Mouse (Mus musculus): ENCODE measurements around the gene Adat1. TPM values are rescaled to one million over a fixed set of nuclear protein-coding genes. Genes with fewer than 3 reads are reported as not detected.

Adat1 gene
- polyA plus RNA-seq, 1 experiment from 2014 or later: 8.0 TPM

- Histone ChIP-seq H3K36me3 (ENCODE audit: control insufficient read depth, insufficient read depth, low read length) (peaks cover 30% of the 10 kb centered on the region), H3K27me3 (ENCODE audit: control insufficient read depth, insufficient read depth, low read depth, low read length) (no peaks in the 10 kb centered on the region), H3K9me3 (replicated peaks; ENCODE audit: control insufficient read depth, low read length, poor library complexity, severe bottlenecking) (no peaks in the 10 kb centered on the region), H3K27ac (ENCODE audit: low read length) (no peak overlapping the region), H3K9ac (ENCODE audit: low read depth, low read length) (no peak overlapping the region), H3K4me3 (ENCODE audit: low read depth, low read length) (no peak overlapping the region), H3K4me1 (ENCODE audit: control insufficient read depth, insufficient read depth, low read length) (no peaks in the 10 kb centered on the region), H3K4me2 (ENCODE audit: low read length) (no peak overlapping the region)
- WGBS: 95% methylated on average over 7 of the region's 7 CpGs
- no peak for ATAC-seq
Observed at GRCm38 (mm10) chr8:111951317-111951716, 40.8 kb downstream of the Adat1 start.

DNA sequence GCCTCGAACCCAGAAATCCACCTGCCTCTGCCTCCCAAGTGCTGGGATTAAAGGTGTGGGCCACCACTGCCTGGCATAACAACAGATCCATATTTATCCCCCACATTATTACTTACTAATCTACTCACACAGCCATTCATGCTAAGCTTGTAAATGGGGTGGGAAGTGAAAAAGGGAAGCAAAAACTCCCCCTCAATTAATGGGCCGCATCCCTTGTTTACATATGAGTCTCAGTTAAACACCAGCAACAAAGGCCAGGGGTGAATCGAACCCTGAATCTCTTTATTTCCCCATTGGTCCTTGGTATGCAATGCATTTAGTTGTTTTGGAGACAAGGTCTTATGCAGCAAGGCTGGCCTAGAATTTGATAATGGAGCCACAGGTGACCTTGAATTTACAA, 41.3 kb downstream of the Adat1 start:
- no peaks in the 10 kb centered on the region for H3K9me3 ChIP-seq (replicated peaks; ENCODE audit: control insufficient read depth, low read length, poor library complexity, severe bottlenecking)
- no peak overlapping the region for H3K4me2 ChIP-seq (ENCODE audit: low read length)
- H3K27ac ChIP-seq (ENCODE audit: low read length): no peak overlapping the region
- H3K36me3 ChIP-seq (ENCODE audit: control insufficient read depth, insufficient read depth, low read length): peaks cover 30% of the 10 kb centered on the region
- ATAC-seq: no peak
- WGBS: 92% methylated on average over 3 of the region's 3 CpGs
- no peak overlapping the region for H3K9ac ChIP-seq (ENCODE audit: low read depth, low read length)
- H3K27me3 ChIP-seq (ENCODE audit: control insufficient read depth, insufficient read depth, low read depth, low read length): no peaks in the 10 kb centered on the region
- H3K4me3 ChIP-seq (ENCODE audit: low read depth, low read length): no peak overlapping the region
- no peaks in the 10 kb centered on the region for H3K4me1 ChIP-seq (ENCODE audit: control insufficient read depth, insufficient read depth, low read length)

DNA sequence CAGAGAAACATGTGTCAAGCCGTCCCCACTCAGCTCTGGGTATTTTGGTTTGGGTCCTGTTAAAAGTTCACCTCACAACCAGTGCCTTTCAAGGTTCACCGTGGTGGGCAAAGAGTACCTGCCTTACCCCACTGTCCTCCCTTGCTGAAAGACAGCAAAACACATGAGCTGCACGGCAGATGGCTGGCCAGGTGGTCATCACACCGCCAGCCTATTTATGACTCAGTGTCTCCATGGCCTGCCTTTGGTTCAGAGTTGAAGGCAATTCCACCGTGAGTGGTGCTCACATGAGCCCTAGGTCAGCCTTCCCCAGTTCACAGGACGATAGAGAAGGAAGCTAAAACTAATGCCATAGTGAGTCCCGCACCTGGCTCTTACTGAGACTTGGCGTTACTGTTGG, 44.1 kb downstream of the Adat1 start:
- H3K36me3 ChIP-seq (ENCODE audit: control insufficient read depth, insufficient read depth, low read length): peaks cover 29% of the 10 kb centered on the region
- H3K4me3 ChIP-seq (ENCODE audit: low read depth, low read length): no peak overlapping the region
- 96% methylated on average over 8 of the region's 8 CpGs for WGBS
- H3K9me3 ChIP-seq (replicated peaks; ENCODE audit: control insufficient read depth, low read length, poor library complexity, severe bottlenecking): no peaks in the 10 kb centered on the region
- no peak for ATAC-seq
- H3K27me3 ChIP-seq (ENCODE audit: control insufficient read depth, insufficient read depth, low read depth, low read length): no peaks in the 10 kb centered on the region
- no peak overlapping the region for H3K27ac ChIP-seq (ENCODE audit: low read length)
- no peak overlapping the region for H3K9ac ChIP-seq (ENCODE audit: low read depth, low read length)
- no peaks in the 10 kb centered on the region for H3K4me1 ChIP-seq (ENCODE audit: control insufficient read depth, insufficient read depth, low read length)
- H3K4me2 ChIP-seq (ENCODE audit: low read length): no peak overlapping the region

- H3K27ac ChIP-seq (ENCODE audit: low read length): no peak overlapping the region
- peaks cover 1% of the 10 kb centered on the region for H3K4me1 ChIP-seq (ENCODE audit: control insufficient read depth, insufficient read depth, low read length)
- H3K36me3 ChIP-seq (ENCODE audit: control insufficient read depth, insufficient read depth, low read length): peaks cover 26% of the 10 kb centered on the region
- no peak overlapping the region for H3K4me3 ChIP-seq (ENCODE audit: low read depth, low read length)
- no peaks in the 10 kb centered on the region for H3K27me3 ChIP-seq (ENCODE audit: control insufficient read depth, insufficient read depth, low read depth, low read length)
- no peak for ATAC-seq
- no peak overlapping the region for H3K9ac ChIP-seq (ENCODE audit: low read depth, low read length)
- WGBS: 95% methylated on average over 2 of the region's 2 CpGs
- no peak overlapping the region for H3K4me2 ChIP-seq (ENCODE audit: low read length)
- no peaks in the 10 kb centered on the region for H3K9me3 ChIP-seq (replicated peaks; ENCODE audit: control insufficient read depth, low read length, poor library complexity, severe bottlenecking)
Observed at GRCm38 (mm10) chr8:111947144-111947543, 45.0 kb downstream of the Adat1 start.

- ATAC-seq: no peak
- Histone ChIP-seq H3K27me3 (ENCODE audit: control insufficient read depth, insufficient read depth, low read depth, low read length) (no peaks in the 10 kb centered on the region), H3K36me3 (ENCODE audit: control insufficient read depth, insufficient read depth, low read length) (peaks cover 24% of the 10 kb centered on the region), H3K4me1 (ENCODE audit: control insufficient read depth, insufficient read depth, low read length) (peaks cover 15% of the 10 kb centered on the region), H3K4me2 (ENCODE audit: low read length) (no peak overlapping the region), H3K4me3 (ENCODE audit: low read depth, low read length) (no peak overlapping the region), H3K9ac (ENCODE audit: low read depth, low read length) (no peak overlapping the region), H3K27ac (ENCODE audit: low read length) (no peak overlapping the region), H3K9me3 (replicated peaks; ENCODE audit: control insufficient read depth, low read length, poor library complexity, severe bottlenecking) (no peaks in the 10 kb centered on the region)
- 90% methylated on average over 2 of the region's 2 CpGs for WGBS
Observed at GRCm38 (mm10) chr8:111943544-111943943, 48.6 kb downstream of the Adat1 start.

DNA sequence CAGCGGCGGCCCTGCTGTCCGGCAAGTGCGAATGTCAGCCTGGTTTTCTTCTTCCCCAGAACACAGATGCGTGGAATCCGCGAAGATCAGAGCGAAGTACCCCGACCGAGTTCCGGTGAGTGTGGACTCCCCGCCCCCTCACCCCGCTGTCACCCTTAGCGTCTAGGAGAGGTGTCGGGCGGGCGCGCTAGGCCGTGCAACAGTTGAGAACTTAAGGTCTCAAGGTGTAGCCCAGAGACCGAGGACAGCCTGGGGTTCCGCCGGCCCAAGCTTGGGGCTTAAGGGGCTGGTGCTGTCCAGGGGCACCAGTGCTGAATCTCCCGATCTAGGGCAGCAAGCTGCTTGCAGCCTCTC, 51.0 kb downstream of the Adat1 start:
- Histone ChIP-seq H3K4me1 (ENCODE audit: control insufficient read depth, insufficient read depth, low read length) (peaks cover 15% of the 10 kb centered on the region), H3K4me2 (ENCODE audit: low read length) (peak overlapping the region; percentile 98), H3K36me3 (ENCODE audit: control insufficient read depth, insufficient read depth, low read length) (peaks cover 11% of the 10 kb centered on the region), H3K9ac (ENCODE audit: low read depth, low read length) (peak overlapping the region; percentile 91), H3K27me3 (ENCODE audit: control insufficient read depth, insufficient read depth, low read depth, low read length) (no peaks in the 10 kb centered on the region), H3K4me3 (ENCODE audit: low read depth, low read length) (peak overlapping the region; percentile 99), H3K9me3 (replicated peaks; ENCODE audit: control insufficient read depth, low read length, poor library complexity, severe bottlenecking) (no peaks in the 10 kb centered on the region), H3K27ac (ENCODE audit: low read length) (peak overlapping the region; percentile 78)
- WGBS: 2% methylated on average over 23 of the region's 23 CpGs
- peak; percentile 21 for ATAC-seq

DNA sequence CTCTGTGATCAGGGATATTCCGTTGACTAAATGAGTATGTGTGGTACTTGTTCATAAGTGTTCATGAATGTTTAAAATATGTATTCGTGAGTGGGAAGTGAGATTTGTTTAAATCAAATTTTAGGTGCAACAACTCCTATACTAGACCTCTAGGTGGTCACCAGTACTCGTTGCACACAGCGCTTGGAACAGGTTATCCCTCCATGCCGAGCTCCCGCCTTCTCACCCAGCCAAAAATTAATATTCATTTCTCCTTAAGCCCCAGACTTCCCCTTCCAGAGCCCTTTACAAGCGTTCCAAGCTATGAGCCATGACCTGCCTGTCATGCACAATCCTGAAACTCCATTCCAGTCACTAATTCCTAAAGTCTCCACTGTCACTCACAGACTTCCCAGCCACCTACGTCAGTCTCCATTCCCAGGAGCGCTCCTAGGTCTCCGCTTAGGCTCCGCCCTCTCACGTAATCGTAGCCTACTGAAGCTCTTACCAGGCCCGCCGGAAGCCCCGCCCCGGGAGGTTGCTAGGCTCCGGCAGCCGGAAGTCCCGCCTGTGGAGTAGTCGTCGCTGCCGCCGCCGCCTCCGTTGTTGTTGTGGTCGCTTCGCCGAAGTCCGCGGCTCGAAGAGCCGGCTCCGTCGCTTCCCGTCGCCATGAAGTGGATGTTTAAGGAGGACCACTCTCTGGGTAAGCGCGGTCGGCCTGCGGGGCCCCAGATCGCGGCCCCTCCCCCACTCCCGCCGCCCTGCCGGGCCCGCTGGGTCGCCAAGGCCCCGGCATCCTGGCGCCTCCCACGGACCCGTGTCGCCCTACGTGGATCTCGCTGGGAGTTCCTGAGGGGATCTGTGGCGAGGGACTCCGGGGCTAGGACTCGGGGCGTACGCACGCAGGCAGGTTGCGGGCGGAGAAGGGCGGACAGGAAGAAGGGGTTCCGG, 51.7 kb downstream of the Adat1 start, which contains the start of gene Gabarapl2:
TSS of gene Gabarapl2 (plus strand) at position 533 of the 930 bp plus-strand sequence.
- Histone ChIP-seq H3K27ac (ENCODE audit: low read length) (peak within 1 kb of the TSS; percentile 78), H3K4me1 (ENCODE audit: control insufficient read depth, insufficient read depth, low read length) (peaks cover 15% of the 10 kb centered on the region), H3K27me3 (ENCODE audit: control insufficient read depth, insufficient read depth, low read depth, low read length) (no peaks in the 10 kb centered on the region), H3K36me3 (ENCODE audit: control insufficient read depth, insufficient read depth, low read length) (peaks cover 10% of the 10 kb centered on the region), H3K4me3 (ENCODE audit: low read depth, low read length) (peak within 1 kb of the TSS; percentile 99), H3K4me2 (ENCODE audit: low read length) (peak within 1 kb of the TSS; percentile 98), H3K9me3 (replicated peaks; ENCODE audit: control insufficient read depth, low read length, poor library complexity, severe bottlenecking) (no peaks in the 10 kb centered on the region), H3K9ac (ENCODE audit: low read depth, low read length) (peak within 1 kb of the TSS; percentile 91)
- peak; percentile 98 for ATAC-seq
- under 1% methylated on average over 64 of the region's 65 CpGs for WGBS

- Histone ChIP-seq H3K4me3 (ENCODE audit: low read depth, low read length) (peak overlapping the region; percentile 99), H3K4me2 (ENCODE audit: low read length) (peak overlapping the region; percentile 73), H3K27ac (ENCODE audit: low read length) (peak overlapping the region; percentile 78; the same call in 1 of the 2 replicates), H3K4me1 (ENCODE audit: control insufficient read depth, insufficient read depth, low read length) (peaks cover 15% of the 10 kb centered on the region), H3K9me3 (replicated peaks; ENCODE audit: control insufficient read depth, low read length, poor library complexity, severe bottlenecking) (no peaks in the 10 kb centered on the region), H3K27me3 (ENCODE audit: control insufficient read depth, insufficient read depth, low read depth, low read length) (no peaks in the 10 kb centered on the region), H3K9ac (ENCODE audit: low read depth, low read length) (peak overlapping the region; percentile 53), H3K36me3 (ENCODE audit: control insufficient read depth, insufficient read depth, low read length) (peaks cover 4% of the 10 kb centered on the region)
- peak; percentile 51 for ATAC-seq
- 11% methylated on average over 10 of the region's 10 CpGs for WGBS
Observed at GRCm38 (mm10) chr8:111939516-111940142, 52.5 kb downstream of the Adat1 start.

All from midbrain, embryonic 16.5 days (tissue).